Mouse (Mus musculus): ENCODE results near the gene Matn3.

Matn3 gene

GRCm38 (mm10) chr12:8947714-8948464, at the start of gene Matn3:
Gene Matn3 (plus strand): TSS chr12:8947929.
- DNase-seq (ENCODE audit: low read depth), result peak; percentile 69

GRCm38 (mm10) chr12:8898879-8899785, 48.6 kb upstream of the Matn3 start:
- DNase-seq (ENCODE audit: low read depth), result no peak

DNA sequence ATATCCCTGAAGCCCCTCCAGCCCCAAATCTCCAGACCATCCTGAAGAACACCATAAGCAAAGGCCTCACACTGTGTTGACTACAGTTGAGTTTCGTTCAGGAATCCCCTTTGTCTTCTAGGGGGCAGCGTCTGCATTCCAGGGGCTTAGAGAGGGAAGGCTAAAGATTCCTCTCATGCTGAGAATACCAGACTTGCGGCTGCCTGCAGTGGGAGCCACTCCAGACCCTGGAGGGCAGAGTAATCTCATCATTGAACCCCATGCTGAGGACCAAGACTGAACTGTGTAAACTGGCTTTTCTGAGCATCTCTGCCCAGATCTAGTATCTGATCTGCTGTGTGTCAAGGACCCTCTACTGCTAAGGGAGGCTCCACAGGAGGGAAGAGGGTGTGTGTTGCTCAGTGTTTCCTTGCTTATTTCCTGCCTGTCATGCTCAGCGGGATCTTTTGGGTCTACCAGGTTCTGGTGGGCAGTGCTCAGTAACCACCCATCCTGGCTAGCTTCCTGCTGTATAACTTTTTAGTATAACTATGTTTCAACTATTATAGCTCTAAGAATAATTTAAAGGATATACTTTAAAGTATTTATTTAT, 47.5 kb upstream of the Matn3 start:
- DNase-seq (ENCODE audit: low read depth), result no peak

- DNase-seq (ENCODE audit: low read depth), result no peak
These were observed 46.6 kb upstream of the Matn3 start for GRCm38 (mm10) chr12:8900919-8901663.

GRCm38 (mm10) chr12:8901934-8902333, 45.8 kb upstream of the Matn3 start:
- no peak for DNase-seq (ENCODE audit: low read depth)

DNA sequence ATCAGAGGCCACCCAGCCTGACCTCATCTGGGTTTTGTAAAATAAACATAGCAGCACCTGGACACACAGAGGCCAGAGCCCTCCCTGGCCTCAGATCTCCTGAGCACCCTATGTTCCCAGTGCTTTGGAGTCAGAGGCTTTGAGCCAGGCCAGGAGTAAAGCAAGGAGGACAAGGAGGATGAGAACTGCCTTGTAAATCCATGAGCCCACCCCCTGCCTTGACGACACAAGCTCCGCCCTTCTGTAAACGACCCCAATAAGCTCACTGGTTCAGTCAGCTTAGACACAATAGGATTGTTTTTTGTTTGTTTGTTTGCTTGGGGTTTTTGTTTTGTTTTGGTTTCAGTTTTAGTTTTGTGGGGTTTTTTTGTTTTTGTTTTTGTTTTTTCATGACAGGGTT, 45.2 kb upstream of the Matn3 start:
- no peak for DNase-seq (ENCODE audit: low read depth)

GRCm38 (mm10) chr12:8912860-8913685, 34.7 kb upstream of the Matn3 start:
- peak; percentile 89 for DNase-seq (ENCODE audit: low read depth)

DNA sequence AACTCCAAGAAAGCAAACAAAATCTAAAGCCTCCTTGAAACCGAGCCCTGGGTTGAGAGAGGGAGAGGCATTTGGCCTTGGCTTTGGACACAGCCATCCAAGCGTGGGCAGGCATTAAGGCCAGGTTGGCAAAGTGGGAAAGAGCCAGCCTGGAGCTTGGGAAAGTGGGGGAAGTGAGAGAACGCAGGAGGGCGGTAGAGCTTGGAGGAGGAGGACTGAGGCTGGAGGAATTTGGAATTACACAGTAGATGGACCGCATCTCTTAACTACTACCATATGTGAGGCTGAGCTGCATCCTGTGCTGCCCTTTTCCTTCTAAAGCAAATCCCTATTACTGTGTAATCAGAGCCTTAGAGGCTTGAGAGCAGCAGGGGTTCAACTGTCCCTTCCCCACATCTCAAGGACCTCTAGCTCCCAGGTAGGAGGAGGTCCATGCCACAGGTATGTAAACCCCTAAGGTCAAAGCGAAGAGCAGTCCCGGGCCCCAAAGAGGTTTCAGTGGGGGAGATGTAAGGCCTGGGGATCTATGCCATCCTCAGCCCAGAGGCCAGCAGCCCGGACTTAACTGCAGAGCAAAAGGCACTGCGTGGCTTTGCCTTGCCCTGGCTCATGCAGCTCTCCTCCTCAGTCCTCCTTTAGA, 33.9 kb upstream of the Matn3 start:
- peak; percentile 98 for DNase-seq (ENCODE audit: low read depth)

DNA sequence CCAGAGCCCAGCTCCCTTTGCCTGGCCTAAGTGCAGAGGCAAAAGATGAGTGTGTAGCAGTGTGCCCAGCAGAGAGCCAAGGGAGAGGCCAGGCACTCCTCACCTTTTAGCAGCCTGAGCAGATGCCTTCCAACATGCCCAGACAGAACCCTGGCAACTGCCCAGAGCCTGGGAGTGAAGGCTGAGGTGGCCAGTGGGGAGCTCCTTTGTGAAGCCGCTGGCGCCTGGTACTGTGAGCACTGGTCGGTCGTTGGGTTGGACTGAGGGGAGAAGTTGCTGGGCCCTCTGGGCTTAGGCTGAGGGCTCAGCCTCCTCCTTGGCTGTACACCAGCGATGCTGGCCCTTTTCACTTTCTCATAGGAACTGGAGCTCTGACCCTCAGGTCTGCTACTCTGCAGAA, 31.4 kb upstream of the Matn3 start:
- DNase-seq (ENCODE audit: low read depth), result peak; percentile 91

DNA sequence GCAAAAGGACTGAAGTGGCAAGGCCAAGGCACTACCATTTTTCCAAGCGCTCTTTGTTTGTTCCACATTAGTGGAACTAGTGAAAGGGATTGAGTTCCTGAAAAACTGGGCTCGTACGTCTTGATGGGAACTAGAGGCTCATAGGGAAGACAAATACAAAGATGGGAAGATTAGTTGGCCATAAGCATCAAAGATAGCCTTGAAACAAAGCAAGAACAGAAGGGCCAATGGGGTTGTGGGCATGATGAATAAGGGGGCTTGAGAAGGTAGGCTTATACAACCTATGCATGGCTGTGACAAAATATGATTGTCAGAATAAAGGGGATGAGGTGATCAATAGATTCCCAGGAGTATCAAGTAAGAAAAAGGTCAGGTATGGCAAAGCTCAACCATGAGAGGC, 28.5 kb upstream of the Matn3 start:
- DNase-seq (ENCODE audit: low read depth), result no peak

- peak; percentile 79 for DNase-seq (ENCODE audit: low read depth)
These were observed 26.7 kb upstream of the Matn3 start for GRCm38 (mm10) chr12:8920996-8921393.

DNA sequence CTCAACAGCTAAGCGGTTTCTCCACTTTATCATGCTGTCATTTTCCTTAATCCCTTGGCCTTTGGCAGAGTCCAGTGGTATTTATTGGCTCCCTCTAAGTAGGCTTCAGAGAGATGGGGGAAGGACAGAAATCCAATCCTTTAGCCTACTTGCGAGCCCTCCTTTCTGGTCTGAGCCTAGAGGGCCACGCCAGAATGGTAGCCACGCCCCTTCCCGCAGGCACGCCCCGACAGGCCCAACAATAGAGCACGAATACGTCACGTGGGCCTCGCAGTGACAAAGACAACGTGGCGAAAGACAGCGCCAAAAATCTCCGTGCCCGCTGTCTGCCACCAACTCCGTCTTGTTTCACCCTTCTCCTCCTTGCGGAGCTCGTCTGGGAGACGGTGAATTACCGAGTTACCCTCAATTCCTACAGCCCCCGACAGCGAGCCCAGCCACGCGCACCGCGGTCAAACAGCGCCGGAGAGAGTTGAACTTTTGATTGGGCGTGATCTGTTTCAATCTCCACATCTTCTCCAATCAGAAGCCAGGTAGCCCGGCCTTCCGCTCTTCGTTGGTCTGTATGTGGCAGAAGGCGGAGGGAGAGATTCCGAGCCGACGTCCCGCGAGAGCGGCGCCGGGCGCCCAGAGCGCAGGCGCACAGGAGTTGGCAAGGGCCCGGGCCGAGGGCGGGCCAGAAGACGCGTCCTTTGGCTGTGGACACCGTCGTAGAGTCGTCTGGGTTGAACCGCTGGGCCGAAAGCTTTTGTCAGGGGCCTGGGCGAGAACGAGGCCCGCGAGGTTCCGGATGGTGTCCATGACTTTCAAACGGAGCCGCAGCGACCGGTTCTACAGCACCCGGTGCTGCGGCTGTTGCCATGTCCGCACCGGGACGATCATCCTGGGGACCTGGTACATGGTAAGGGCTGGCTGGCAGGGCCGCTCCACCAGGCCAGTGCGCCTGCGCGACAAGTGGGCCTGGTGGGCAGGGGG, 26.0 kb upstream of the Matn3 start, which contains the start of gene Laptm4a:
Laptm4a (plus strand) TSS at position 271 of the 975 bp plus-strand sequence.
- peak; percentile 97 for DNase-seq (ENCODE audit: low read depth)

DNA sequence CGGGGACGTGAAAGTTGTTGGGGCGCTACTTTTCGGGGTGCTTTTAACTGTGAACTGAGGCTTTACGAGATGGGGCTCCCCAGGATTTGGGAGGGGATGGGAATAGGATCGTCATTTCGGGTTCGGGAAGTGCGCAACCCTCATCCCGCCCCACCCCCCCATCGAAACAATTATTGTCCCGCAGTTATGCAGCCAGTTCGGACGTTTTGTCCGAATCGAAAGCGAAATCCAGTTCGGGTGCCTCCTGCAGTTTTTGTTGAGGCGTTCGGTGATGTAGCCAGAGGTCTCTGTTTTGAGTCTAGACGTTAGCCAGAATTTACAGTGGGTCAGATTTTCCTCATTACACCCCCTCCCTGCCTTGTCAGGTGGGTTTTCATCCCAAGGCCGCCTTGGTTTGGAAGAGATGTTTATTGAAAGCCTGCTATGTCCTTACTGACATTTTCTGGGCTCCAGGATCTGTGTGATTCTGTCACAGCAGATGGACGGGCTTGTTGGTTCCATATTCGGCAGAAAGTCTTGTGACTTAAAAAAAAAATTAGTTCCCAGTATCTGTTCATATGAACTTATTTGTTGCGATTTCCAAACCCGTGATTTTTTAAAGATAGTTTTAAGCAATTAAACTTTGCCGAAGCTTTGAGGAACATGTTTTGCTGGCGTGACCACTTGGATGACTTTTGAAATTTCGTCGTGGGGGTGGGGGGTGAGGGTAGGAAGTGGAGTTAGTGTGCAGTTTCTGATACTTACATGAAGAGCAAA, 25.2 kb upstream of the Matn3 start:
- DNase-seq (ENCODE audit: low read depth), result no peak

GRCm38 (mm10) chr12:8923125-8923410, 24.7 kb upstream of the Matn3 start:
- no peak for DNase-seq (ENCODE audit: low read depth)

GRCm38 (mm10) chr12:8923603-8924002, 24.1 kb upstream of the Matn3 start:
- no peak for DNase-seq (ENCODE audit: low read depth)

DNA sequence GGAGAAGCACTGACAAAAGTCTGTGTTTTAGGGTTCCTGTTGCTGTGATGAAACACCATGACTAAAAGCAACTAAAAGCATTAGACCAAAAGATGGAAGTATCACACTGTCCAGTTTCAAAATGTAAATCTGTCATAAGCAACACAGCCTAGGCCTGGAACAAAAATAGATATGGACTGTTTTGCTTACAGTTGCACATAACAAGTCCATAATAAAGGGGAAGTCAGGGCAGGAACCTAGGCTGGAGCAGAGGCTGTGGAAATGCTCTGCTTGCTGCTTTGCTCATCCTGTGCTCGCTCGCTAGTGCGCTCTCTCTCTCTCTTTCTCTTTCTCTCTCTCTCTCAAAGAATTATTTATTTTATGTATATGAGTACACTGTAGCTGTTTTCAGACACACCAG, 20.1 kb upstream of the Matn3 start:
- DNase-seq (ENCODE audit: low read depth), result no peak

DNA sequence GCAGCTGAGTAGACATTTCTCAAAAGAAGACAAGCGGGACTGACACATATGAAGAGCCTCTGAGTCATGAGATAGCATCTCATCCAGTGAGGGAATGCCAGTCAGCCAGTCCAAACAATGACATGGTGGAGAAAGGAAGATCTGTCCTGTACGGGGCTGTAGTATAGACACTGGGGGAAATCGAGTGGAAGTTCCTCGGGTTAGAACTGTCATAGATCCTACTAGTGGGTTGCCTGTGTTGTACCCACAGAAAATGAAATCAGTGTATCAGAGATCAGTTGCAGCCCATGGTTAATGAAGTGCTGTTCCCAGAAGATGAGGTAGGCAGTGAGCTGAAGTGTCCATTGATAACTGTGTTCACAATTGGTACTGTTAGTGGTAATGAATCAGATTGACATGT, 19.0 kb upstream of the Matn3 start:
- no peak for DNase-seq (ENCODE audit: low read depth)

- no peak for DNase-seq (ENCODE audit: low read depth)
These were observed 16.6 kb upstream of the Matn3 start for GRCm38 (mm10) chr12:8931083-8931482.

- peak; percentile 81 for DNase-seq (ENCODE audit: low read depth)
These were observed 12.4 kb upstream of the Matn3 start for GRCm38 (mm10) chr12:8935349-8935748.
